Mouse (Mus musculus) forebrain, embryonic 11.5 days (tissue): ENCODE results near the gene Klhdc4. TPM values are rescaled to one million over a fixed set of nuclear protein-coding genes. Genes with fewer than 3 reads are reported as not detected.

Experiments
- ATAC-seq: fragments of 200-750 bp; cut with Nextera tagmentation; replicated peaks from 2 replicates; pipeline ENCODE4 v1.8.0; 2017; ENCODE audit warnings: moderate TSS enrichment; ENCODE audit not compliant: low FRiP score
- DNase-seq: peaks from one replicate; pipeline ENCODE4 v3.0.0-alpha.2; 2017; ENCODE audit warnings: low spot score
- H3K27ac ChIP-seq: fragments of 300-500 bp; sonication (generic); 2 replicates; pipeline ENCODE4 v1.5.1; 2014; ENCODE audit warnings: low read depth, low read length
- H3K27me3 ChIP-seq: fragments of 300-500 bp; sonication (generic); 2 replicates; pipeline ENCODE4 v1.6.1; 2014; ENCODE audit warnings: mild to moderate bottlenecking, low read length, mixed read lengths; ENCODE audit not compliant: control insufficient read depth, insufficient read depth
- H3K36me3 ChIP-seq: fragments of 300-500 bp; sonication (generic); 2 replicates; pipeline ENCODE4 v1.6.1; 2014; ENCODE audit warnings: mild to moderate bottlenecking, low read length, moderate library complexity, mixed read lengths; ENCODE audit not compliant: control insufficient read depth, insufficient read depth
- H3K4me1 ChIP-seq: fragments of 300-500 bp; sonication (generic); replicated peaks from 2 replicates; pipeline ENCODE4 v1.6.1; 2014; ENCODE audit warnings: low read length, mixed read lengths; ENCODE audit not compliant: control insufficient read depth, insufficient read depth
- H3K4me2 ChIP-seq: fragments of 300-500 bp; sonication (generic); 2 replicates; pipeline ENCODE4 v1.6.1; 2014; ENCODE audit warnings: low read depth, mild to moderate bottlenecking, low read length, moderate library complexity, mixed read lengths; ENCODE audit not compliant: severe bottlenecking
- H3K4me3 ChIP-seq: fragments of 300-500 bp; sonication (generic); 2 replicates; pipeline ENCODE4 v1.5.1; 2014; ENCODE audit warnings: low read depth, low read length
- H3K9ac ChIP-seq: fragments of 300-500 bp; sonication (generic); 2 replicates; pipeline ENCODE4 v1.6.1; 2014; ENCODE audit warnings: low read length
- H3K9me3 ChIP-seq: fragments of 300-500 bp; sonication (generic); 2 replicates; pipeline ENCODE4 v1.6.1; 2016; ENCODE audit warnings: low read length, mixed read lengths; ENCODE audit not compliant: control insufficient read depth
- whole genome bisulfite sequencing: fragments of 180-500 bp; shearing (Covaris S2); extraction: QIAGEN DNeasy Blood & Tissue Kit; methylation state at CpG from one replicate; pipeline ENCODE4 v1.1.7; 2014; 5-methylcytosine and 5-hydroxymethylcytosine counted together
- polyA plus RNA-seq: library from polyadenylated mRNA; unstranded; fragments of >200 nt; fragmentation: Nextera tagmentation; extraction: Ambion mirVana; gene quantifications from 2 replicates; pipeline ENCODE4 v1.2.1, GENCODE M21; 2014

Gene Klhdc4
- polyA plus RNA-seq, 1 experiment from 2014 or later: 55.4 TPM

DNA sequence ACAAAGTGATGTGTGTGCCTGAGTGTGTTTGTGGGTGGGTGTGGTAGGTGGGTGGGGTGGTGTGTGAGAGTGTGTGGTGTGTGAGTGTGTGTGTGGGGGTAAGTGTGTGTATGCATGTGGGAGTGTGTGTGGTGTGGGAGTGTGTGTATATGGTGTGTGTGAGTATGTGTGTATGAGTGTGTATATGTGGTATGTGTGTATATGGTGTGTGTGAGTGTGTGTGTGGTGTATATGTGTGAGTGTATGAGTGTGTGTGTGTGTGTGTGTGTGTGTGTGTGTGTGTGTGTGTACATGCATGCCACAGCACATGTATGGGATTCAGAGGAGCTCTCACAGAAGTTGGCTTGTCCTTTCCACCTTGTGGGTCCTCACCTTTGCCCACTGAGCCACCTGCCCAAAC, 17.4 kb upstream of the Klhdc4 start:
- H3K27ac ChIP-seq: no peak overlapping the region
- no peak overlapping the region for H3K4me3 ChIP-seq
- no peaks in the 10 kb centered on the region for H3K27me3 ChIP-seq
- H3K9ac ChIP-seq: no peak overlapping the region
- ATAC-seq: no peak
- H3K36me3 ChIP-seq: no peaks in the 10 kb centered on the region
- H3K9me3 ChIP-seq: no peaks in the 10 kb centered on the region
- H3K4me2 ChIP-seq: no peak overlapping the region
- DNase-seq: no peak
- H3K4me1 ChIP-seq: peaks cover 6% of the 10 kb centered on the region

DNA sequence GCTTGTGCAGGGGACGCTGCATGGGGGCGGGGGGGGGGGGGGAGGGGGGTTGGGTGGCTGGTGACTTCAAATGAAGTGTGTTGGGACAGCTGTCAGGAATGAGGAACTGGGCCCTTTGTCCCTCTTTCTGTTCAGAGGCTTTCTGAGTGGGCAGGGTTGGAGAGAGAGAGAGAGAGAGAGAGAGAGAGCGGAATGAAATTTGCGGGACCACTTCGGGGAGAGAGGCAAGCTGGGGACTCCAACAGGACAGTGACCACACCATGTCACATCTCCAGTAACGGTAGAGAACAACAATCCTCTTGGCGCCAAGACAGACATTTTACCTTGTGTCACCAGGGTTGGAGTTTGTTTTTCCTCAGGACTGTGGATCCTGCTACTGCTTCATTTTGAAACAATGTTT, 15.4 kb upstream of the Klhdc4 start:
- ATAC-seq (no peak), DNase-seq (no peak)
- WGBS: 71% methylated on average over 6 of the region's 7 CpGs
- Histone ChIP-seq H3K27me3 (no peaks in the 10 kb centered on the region), H3K4me3 (no peak overlapping the region), H3K36me3 (peaks cover 2% of the 10 kb centered on the region; the same call in 1 of the 2 replicates), H3K4me2 (no peak overlapping the region), H3K27ac (no peak overlapping the region), H3K9me3 (no peaks in the 10 kb centered on the region), H3K4me1 (no peaks in the 10 kb centered on the region), H3K9ac (no peak overlapping the region)

DNA sequence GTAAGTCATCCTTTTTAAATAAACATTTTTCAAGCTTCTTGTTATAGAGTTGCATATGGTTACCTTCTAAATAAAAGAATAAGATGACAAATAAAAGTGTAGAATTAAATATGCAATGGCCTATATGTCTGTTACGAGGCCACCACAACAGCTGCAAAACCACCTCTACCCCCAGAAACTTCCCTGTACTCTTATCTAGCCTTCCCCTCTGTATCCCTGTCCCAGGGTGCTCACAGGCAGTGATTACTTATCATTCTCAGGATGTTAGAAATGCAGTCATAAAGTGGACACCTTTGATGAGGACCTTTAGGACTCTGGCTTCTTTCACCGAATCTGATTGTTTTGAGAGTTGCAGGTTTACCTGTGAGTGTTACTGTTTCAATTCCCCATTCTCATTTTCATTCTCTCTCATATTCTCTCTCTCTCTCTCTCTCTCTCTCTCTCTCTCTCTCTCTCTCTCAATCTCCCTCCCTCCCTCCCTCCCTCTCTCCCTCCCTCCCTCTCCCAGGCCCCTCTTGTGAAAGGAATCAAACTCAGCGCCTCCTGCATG, 13.9 kb upstream of the Klhdc4 start:
- WGBS: 88% methylated on average over 3 of the region's 3 CpGs
- DNase-seq: no peak

DNA sequence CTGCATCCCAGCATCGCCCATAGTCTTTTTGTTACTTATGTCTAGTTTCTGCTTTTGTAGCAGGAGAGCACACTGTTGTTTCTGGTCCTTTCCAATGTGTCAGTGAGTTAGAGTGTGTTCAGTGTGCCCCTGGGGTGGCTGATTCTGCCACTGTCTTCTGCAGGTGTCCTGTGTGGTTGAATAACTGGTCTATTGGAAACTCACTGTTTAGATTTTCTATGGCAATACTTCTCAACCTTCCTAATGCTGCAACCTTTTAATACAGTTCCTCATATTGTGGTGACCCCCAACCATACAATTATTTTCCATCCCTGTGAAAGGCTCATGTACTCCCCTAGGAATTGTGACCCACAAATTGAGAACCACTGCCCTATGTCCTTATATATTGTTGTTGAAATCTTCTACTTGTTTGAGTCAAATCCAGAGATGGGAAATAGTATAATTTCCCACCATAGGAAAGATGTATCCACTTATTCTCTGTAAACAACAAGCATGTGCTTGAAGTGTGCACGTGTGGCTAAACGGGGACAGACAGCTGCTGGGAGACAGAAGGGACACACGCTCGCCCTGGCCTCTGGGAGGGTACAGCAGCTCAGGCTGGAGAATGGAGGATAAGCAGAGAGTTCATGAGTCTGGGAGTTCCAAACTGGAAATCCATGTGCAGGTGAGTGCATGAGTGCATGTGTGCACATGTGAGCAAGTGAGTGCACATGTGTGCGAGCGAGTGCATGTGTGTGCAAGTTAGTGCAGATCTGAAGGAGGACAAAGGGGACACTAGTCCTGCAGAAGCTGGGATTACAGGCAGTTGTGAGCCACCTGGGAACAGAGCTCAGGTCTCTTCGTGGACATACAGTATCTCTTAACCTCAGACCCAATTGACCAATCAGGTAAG, 12.9 kb upstream of the Klhdc4 start:
- H3K4me2 ChIP-seq: no peak overlapping the region
- H3K27me3 ChIP-seq: no peaks in the 10 kb centered on the region
- no peak for ATAC-seq
- whole genome bisulfite sequencing: 92% methylated on average over 8 of the region's 8 CpGs
- no peak overlapping the region for H3K9ac ChIP-seq
- H3K4me3 ChIP-seq: no peak overlapping the region
- H3K9me3 ChIP-seq: no peaks in the 10 kb centered on the region
- peaks cover 2% of the 10 kb centered on the region; the same call in 1 of the 2 replicates for H3K36me3 ChIP-seq
- no peaks in the 10 kb centered on the region for H3K4me1 ChIP-seq
- no peak overlapping the region for H3K27ac ChIP-seq
- DNase-seq: no peak

More for the DNA sequence above, 13.9 kb upstream of the Klhdc4 start:
- H3K4me3 ChIP-seq: no peak overlapping the region
- no peak overlapping the region for H3K4me2 ChIP-seq
- H3K27ac ChIP-seq: no peak overlapping the region
- H3K27me3 ChIP-seq: no peaks in the 10 kb centered on the region
- H3K9me3 ChIP-seq: no peaks in the 10 kb centered on the region
- ATAC-seq: no peak
- peaks cover 2% of the 10 kb centered on the region; the same call in 1 of the 2 replicates for H3K36me3 ChIP-seq
- no peak overlapping the region for H3K9ac ChIP-seq
- H3K4me1 ChIP-seq: no peaks in the 10 kb centered on the region

DNA sequence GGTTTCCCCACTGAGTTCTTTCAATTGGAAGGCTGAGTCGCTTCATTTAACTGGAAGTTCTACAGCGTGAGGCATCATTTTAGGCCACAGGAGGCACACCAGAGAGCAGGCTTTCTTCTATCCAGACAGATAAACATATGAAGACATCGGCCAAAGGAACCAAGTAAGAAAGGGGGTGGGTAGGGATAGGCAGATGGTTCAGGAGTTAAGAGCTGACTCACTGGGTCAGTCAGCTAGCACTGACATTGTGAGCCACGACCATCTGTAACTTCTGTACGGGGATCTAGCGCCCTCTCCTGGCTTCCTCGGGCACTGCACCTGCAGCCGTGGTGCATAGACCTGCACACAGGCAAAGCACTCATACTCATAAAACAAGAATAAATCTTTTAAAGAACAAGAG, 11.9 kb upstream of the Klhdc4 start:
- H3K27me3 ChIP-seq: no peaks in the 10 kb centered on the region
- no peak overlapping the region for H3K4me3 ChIP-seq
- DNase-seq (peak; percentile 80), ATAC-seq (no peak)
- no peaks in the 10 kb centered on the region for H3K4me1 ChIP-seq
- H3K27ac ChIP-seq: no peak overlapping the region
- H3K9ac ChIP-seq: no peak overlapping the region
- 50% methylated on average over 8 of the region's 8 CpGs for WGBS
- H3K9me3 ChIP-seq: no peaks in the 10 kb centered on the region
- peaks cover 2% of the 10 kb centered on the region; the same call in 1 of the 2 replicates for H3K36me3 ChIP-seq
- no peak overlapping the region for H3K4me2 ChIP-seq

DNA sequence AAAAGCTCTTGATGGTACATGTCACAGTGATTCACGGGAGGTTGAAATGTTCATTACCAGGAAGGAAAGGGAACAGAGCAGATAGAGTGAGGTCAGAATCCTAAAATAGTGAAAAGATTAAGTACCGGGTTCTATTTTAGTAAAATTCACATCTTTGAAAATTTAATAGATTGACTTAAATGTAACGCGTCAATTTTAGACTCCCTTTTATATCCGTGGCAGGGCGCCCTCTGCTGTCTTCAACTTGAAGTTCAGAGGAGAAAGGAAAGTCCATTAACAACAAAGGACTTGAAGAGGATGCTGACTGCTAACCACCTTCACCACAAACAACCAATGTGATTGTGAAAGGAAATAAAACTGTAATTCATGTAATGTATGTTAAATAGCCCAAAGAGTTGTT, 3.1 kb upstream of the Klhdc4 start:
- no peaks in the 10 kb centered on the region for H3K27me3 ChIP-seq
- H3K9ac ChIP-seq: no peak overlapping the region
- no peak overlapping the region for H3K4me2 ChIP-seq
- no peaks in the 10 kb centered on the region for H3K9me3 ChIP-seq
- WGBS: 18% methylated on average over 6 of the region's 6 CpGs
- no peaks in the 10 kb centered on the region for H3K36me3 ChIP-seq
- H3K4me3 ChIP-seq: no peak overlapping the region
- ATAC-seq (no peak), DNase-seq (peak; percentile 74)
- peaks cover 5% of the 10 kb centered on the region; the same call in 1 of the 2 replicates for H3K4me1 ChIP-seq
- no peak overlapping the region for H3K27ac ChIP-seq

DNA sequence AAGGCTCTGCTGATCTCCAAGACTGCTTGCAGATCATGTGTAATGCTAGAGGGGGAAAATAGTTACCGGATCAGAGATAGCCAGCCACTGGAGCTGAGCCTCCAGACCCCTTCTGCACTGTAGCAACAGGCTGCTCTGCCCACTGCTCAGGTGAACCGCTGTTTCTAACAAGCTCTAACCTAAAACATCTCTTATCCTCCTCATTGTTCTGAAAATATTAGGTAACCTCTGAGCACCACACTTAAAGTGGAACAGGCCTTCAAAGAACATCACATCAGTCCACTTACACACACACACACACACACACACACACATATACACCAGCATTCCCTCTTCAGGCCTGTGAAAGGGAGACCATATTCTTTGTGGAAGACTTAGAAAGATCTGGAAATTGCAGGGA, 2.7 kb upstream of the Klhdc4 start:
- H3K4me3 ChIP-seq: no peak overlapping the region
- H3K27ac ChIP-seq: no peak overlapping the region
- no peaks in the 10 kb centered on the region for H3K27me3 ChIP-seq
- H3K4me1 ChIP-seq: peaks cover 5% of the 10 kb centered on the region; the same call in 1 of the 2 replicates
- DNase-seq (no peak), ATAC-seq (no peak)
- no peak overlapping the region for H3K4me2 ChIP-seq
- no peaks in the 10 kb centered on the region for H3K36me3 ChIP-seq
- WGBS: 74% methylated on average over 2 of the region's 2 CpGs
- no peak overlapping the region for H3K9ac ChIP-seq
- H3K9me3 ChIP-seq: no peaks in the 10 kb centered on the region

DNA sequence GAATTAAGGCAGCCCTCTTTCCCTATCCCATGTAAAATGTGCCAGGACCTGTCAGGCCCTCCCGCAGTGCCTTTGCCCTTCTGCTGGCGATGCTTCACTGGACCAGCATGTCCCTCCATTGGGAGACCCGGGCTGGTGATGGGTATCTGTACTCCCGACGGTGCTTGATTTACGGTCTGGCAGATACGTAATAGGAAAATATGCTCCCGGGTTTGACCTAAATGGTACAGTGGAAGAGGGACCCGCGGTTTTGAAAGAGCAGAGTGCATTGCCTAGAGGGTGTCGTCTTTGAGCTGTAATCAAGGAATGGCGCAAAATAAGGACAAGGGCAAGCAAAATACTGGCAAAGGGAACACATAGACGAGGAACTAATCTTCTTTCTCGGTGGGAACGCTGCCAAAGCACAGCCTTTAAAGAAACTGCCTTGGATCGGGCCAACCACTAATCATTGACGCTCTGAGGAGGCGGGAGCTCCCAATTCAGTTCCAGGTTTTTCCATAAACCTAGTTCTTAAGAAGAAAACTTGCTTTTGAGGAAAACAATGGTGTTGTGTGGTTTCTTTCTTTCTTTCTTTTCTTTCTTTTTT, 501 bp upstream of the Klhdc4 start:
- no peaks in the 10 kb centered on the region for H3K36me3 ChIP-seq
- no peak; the same call in none of the 2 replicates for ATAC-seq
- 21% methylated on average over 18 of the region's 18 CpGs for WGBS

More for the DNA sequence above, 501 bp upstream of the Klhdc4 start:
- Histone ChIP-seq H3K4me2 (peak overlapping the region; percentile 80), H3K4me1 (peaks cover 5% of the 10 kb centered on the region; the same call in 1 of the 2 replicates), H3K4me3 (peak overlapping the region; percentile 97), H3K27me3 (no peaks in the 10 kb centered on the region), H3K9me3 (no peaks in the 10 kb centered on the region), H3K9ac (peak overlapping the region; percentile 82), H3K27ac (0 out of 2 replicates have a peak overlapping the region, but pooled peaks have one; percentile 25)
- no peak for DNase-seq
